In genomic region chr13:97559611-97560385, GRCm38 (mm10) we compare ENCODE assay signal across 10 mouse cellular contexts.
DNase-seq lines count a peak whose midpoint lies in the region; ATAC-seq and TF ChIP-seq lines count a peak whose summit lies in the region.
"Had no signal": no experiment of that assay in that cellular context is flagged by ENCODE, and none has a peak within 500 bp of the region (broad histone marks: within the 10 kb centered on the region; RNA-seq: fewer than 3 reads in every experiment).

No protein-coding gene starts in this region.

- ATAC-seq in frontal cortex, adult (ENCODE audit: low TSS enrichment) = peak; percentile 92
- no peak for ATAC-seq in CD4-positive, CD25-positive, alpha-beta regulatory T cell, adult 4 months

- H3K4me1 ChIP-seq in embryonic facial prominence, embryonic 10.5 days = no peaks in the 10 kb centered on the region
- H3K4me1 ChIP-seq: lung, embryonic 15.5 days had no signal

- no peaks in the 10 kb centered on the region for H3K36me3 ChIP-seq in embryonic facial prominence, embryonic 10.5 days (replicated peaks)
- H3K36me3 ChIP-seq: lung, embryonic 15.5 days had no signal

- no peak overlapping the region for H3K4me3 ChIP-seq in left cerebral cortex, adult 2 months
- no peak overlapping the region for H3K4me3 ChIP-seq in embryonic facial prominence, embryonic 10.5 days
- H3K4me3 ChIP-seq: lung, embryonic 15.5 days had no signal

- H3K27me3 ChIP-seq in embryonic facial prominence, embryonic 10.5 days (replicated peaks; ENCODE audit: low read depth, poor library complexity, severe bottlenecking) = no peaks in the 10 kb centered on the region
- H3K27me3 ChIP-seq: lung, embryonic 15.5 days had no signal

- peak overlapping the region; percentile 87 for H3K27ac ChIP-seq in left cerebral cortex, adult 2 months
- H3K27ac ChIP-seq in embryonic facial prominence, embryonic 10.5 days (replicated peaks) = no peak overlapping the region
- H3K27ac ChIP-seq: lung, embryonic 15.5 days had no signal

- DNase-seq in right cerebral cortex, adult 18-20 months = peak; percentile 92
- DNase-seq in right cerebral cortex, postnatal 4 days = no peak
- peak; percentile 72 to 74 for DNase-seq in left cerebral cortex, adult 2 months (ENCODE audit: extremely low spot score in 1 of 2, low spot score in 2 of 2)
- DNase-seq in skeletal muscle tissue, adult 2 months (ENCODE audit: low read depth, low spot score) = peak; percentile 42
- DNase-seq in adrenal gland, postnatal 4 days (ENCODE audit: low spot score in 2 of 2) = no peak
- DNase-seq in embryonic facial prominence, embryonic 10.5 days (ENCODE audit: low spot score) = no peak
- DNase-seq: thymus, postnatal 14 days had no signal

- WGBS in embryonic facial prominence, embryonic 10.5 days = 92% methylated on average over 15 of the region's 15 CpGs

- no peaks in the 10 kb centered on the region for H3K9me3 ChIP-seq in embryonic facial prominence, embryonic 10.5 days
- H3K9me3 ChIP-seq: lung, embryonic 15.5 days had no signal

- no peak for TF ChIP-seq CTCF in left cerebral cortex, adult 2 months (IDR thresholded peaks at IDR 0.05)

- intact Hi-C loops in left cerebral cortex, adult 2 months (cut with DNase I) = loop anchor here (1.0 to 10.0 kb wide), 6 partner anchors 47 to 215 kb away; no protein-coding TSS in a partner anchor

Comparison
In these comparisons a context has a peak if more than half of its experiments do, and no peak if none do; other contexts are left out.
1. DNase-seq: peak in right cerebral cortex, adult 18-20 months (single experiment), left cerebral cortex, adult 2 months (2 of 2) and skeletal muscle tissue, adult 2 months (single experiment); none in right cerebral cortex, postnatal 4 days (single experiment), adrenal gland, postnatal 4 days (0 of 2) and embryonic facial prominence, embryonic 10.5 days (single experiment).